Mouse (Mus musculus) heart, adult 2 months (tissue): ENCODE results near the gene Slc5a6.

Source experiments
- CTCF ChIP-seq: fragments of 200-600 bp; IDR thresholded peaks from 2 replicates; pipeline ENCODE4 v1.8.1; 2022; ENCODE audit warnings: antibody characterized with exemption, mild to moderate bottlenecking, moderate library complexity
- POLR2A ChIP-seq: fragments of 200-500 bp; IDR thresholded peaks from 2 replicates; pipeline ENCODE4 v1.6.1; 2011; ENCODE audit warnings: mild to moderate bottlenecking, low read depth, low read length, control low read depth; ENCODE audit not compliant: insufficient read depth

- TF ChIP-seq CTCF (no peak), POLR2A (no peak)
These were observed 43.7 kb upstream of the Slc5a6 start for GRCm38 (mm10) chr5:31092231-31092975.
